Mouse (Mus musculus): ENCODE results near the gene St6galnac5. TPM values are rescaled to one million over a fixed set of nuclear protein-coding genes. Genes with fewer than 3 reads are reported as not detected.

Gene St6galnac5
- polyA plus RNA-seq, 1 experiment from 2014 or later: 0.27 TPM

GRCm38 (mm10) chr3:152867654-152868525, 114.2 kb downstream of the St6galnac5 start:
- Histone ChIP-seq H3K27ac (ENCODE audit: low read depth, low read length) (no peak overlapping the region), H3K9ac (ENCODE audit: low read depth, low read length) (no peak overlapping the region), H3K9me3 (ENCODE audit: control insufficient read depth) (no peaks in the 10 kb centered on the region), H3K4me1 (replicated peaks; ENCODE audit: control insufficient read depth, insufficient read depth, low read length) (no peaks in the 10 kb centered on the region), H3K4me3 (ENCODE audit: low read depth, low read length) (no peak overlapping the region), H3K36me3 (ENCODE audit: control insufficient read depth, insufficient read depth) (no peaks in the 10 kb centered on the region), H3K27me3 (replicated peaks; ENCODE audit: control insufficient read depth, insufficient read depth, low read length) (no peaks in the 10 kb centered on the region), H3K4me2 (replicated peaks; ENCODE audit: low read depth) (no peak overlapping the region)
- 74% methylated on average over 12 of the region's 12 CpGs for WGBS
- no peak for TF ChIP-seq CTCF (IDR thresholded peaks at IDR 0.05; ENCODE audit: low read depth)
- ATAC-seq: no peak

GRCm38 (mm10) chr3:152866035-152866965, 115.7 kb downstream of the St6galnac5 start:
- WGBS: 83% methylated on average over 22 of the region's 22 CpGs
- no peak overlapping the region for H3K4me3 ChIP-seq (ENCODE audit: low read depth, low read length)
- no peak for TF ChIP-seq CTCF (IDR thresholded peaks at IDR 0.05; ENCODE audit: low read depth)
- H3K4me2 ChIP-seq (replicated peaks; ENCODE audit: low read depth): no peak overlapping the region
- H3K36me3 ChIP-seq (ENCODE audit: control insufficient read depth, insufficient read depth): no peaks in the 10 kb centered on the region
- no peak overlapping the region for H3K9ac ChIP-seq (ENCODE audit: low read depth, low read length)
- no peaks in the 10 kb centered on the region for H3K9me3 ChIP-seq (ENCODE audit: control insufficient read depth)
- H3K27ac ChIP-seq (ENCODE audit: low read depth, low read length): no peak overlapping the region
- H3K4me1 ChIP-seq (replicated peaks; ENCODE audit: control insufficient read depth, insufficient read depth, low read length): no peaks in the 10 kb centered on the region
- no peak for ATAC-seq
- no peaks in the 10 kb centered on the region for H3K27me3 ChIP-seq (replicated peaks; ENCODE audit: control insufficient read depth, insufficient read depth, low read length)

- no peaks in the 10 kb centered on the region for H3K27me3 ChIP-seq (replicated peaks; ENCODE audit: control insufficient read depth, insufficient read depth, low read length)
- no peak overlapping the region for H3K9ac ChIP-seq (ENCODE audit: low read depth, low read length)
- H3K4me2 ChIP-seq (replicated peaks; ENCODE audit: low read depth): no peak overlapping the region
- no peaks in the 10 kb centered on the region for H3K9me3 ChIP-seq (ENCODE audit: control insufficient read depth)
- no peak for ATAC-seq
- H3K36me3 ChIP-seq (ENCODE audit: control insufficient read depth, insufficient read depth): no peaks in the 10 kb centered on the region
- no peak overlapping the region for H3K27ac ChIP-seq (ENCODE audit: low read depth, low read length)
- no peak for TF ChIP-seq CTCF (IDR thresholded peaks at IDR 0.05; ENCODE audit: low read depth)
- H3K4me3 ChIP-seq (ENCODE audit: low read depth, low read length): no peak overlapping the region
- WGBS: 45% methylated on average over 1 of the region's 1 CpGs
- no peaks in the 10 kb centered on the region for H3K4me1 ChIP-seq (replicated peaks; ENCODE audit: control insufficient read depth, insufficient read depth, low read length)
These were observed 120.1 kb downstream of the St6galnac5 start for GRCm38 (mm10) chr3:152861978-152862377.

- no peak for TF ChIP-seq CTCF (IDR thresholded peaks at IDR 0.05; ENCODE audit: low read depth)
- H3K9ac ChIP-seq (ENCODE audit: low read depth, low read length): no peak overlapping the region
- H3K27me3 ChIP-seq (replicated peaks; ENCODE audit: control insufficient read depth, insufficient read depth, low read length): no peaks in the 10 kb centered on the region
- no peak overlapping the region for H3K4me3 ChIP-seq (ENCODE audit: low read depth, low read length)
- no peak overlapping the region for H3K27ac ChIP-seq (ENCODE audit: low read depth, low read length)
- H3K36me3 ChIP-seq (ENCODE audit: control insufficient read depth, insufficient read depth): no peaks in the 10 kb centered on the region
- H3K4me2 ChIP-seq (replicated peaks; ENCODE audit: low read depth): no peak overlapping the region
- no peaks in the 10 kb centered on the region for H3K9me3 ChIP-seq (ENCODE audit: control insufficient read depth)
- ATAC-seq: no peak
- no peaks in the 10 kb centered on the region for H3K4me1 ChIP-seq (replicated peaks; ENCODE audit: control insufficient read depth, insufficient read depth, low read length)
- 63% methylated on average over 4 of the region's 4 CpGs for WGBS
These were observed 120.6 kb downstream of the St6galnac5 start for GRCm38 (mm10) chr3:152861450-152861849.

- H3K27ac ChIP-seq (ENCODE audit: low read depth, low read length): no peak overlapping the region
- H3K4me2 ChIP-seq (replicated peaks; ENCODE audit: low read depth): no peak overlapping the region
- H3K4me1 ChIP-seq (replicated peaks; ENCODE audit: control insufficient read depth, insufficient read depth, low read length): no peaks in the 10 kb centered on the region
- no peaks in the 10 kb centered on the region for H3K27me3 ChIP-seq (replicated peaks; ENCODE audit: control insufficient read depth, insufficient read depth, low read length)
- no peak overlapping the region for H3K9ac ChIP-seq (ENCODE audit: low read depth, low read length)
- WGBS: 68% methylated on average over 10 of the region's 10 CpGs
- ATAC-seq: no peak
- no peaks in the 10 kb centered on the region for H3K9me3 ChIP-seq (ENCODE audit: control insufficient read depth)
- H3K4me3 ChIP-seq (ENCODE audit: low read depth, low read length): no peak overlapping the region
- H3K36me3 ChIP-seq (ENCODE audit: control insufficient read depth, insufficient read depth): no peaks in the 10 kb centered on the region
- TF ChIP-seq CTCF (IDR thresholded peaks at IDR 0.05; ENCODE audit: low read depth): no peak
These were observed 126.0 kb downstream of the St6galnac5 start for GRCm38 (mm10) chr3:152856095-152856494.

GRCm38 (mm10) chr3:152855006-152855614, 126.9 kb downstream of the St6galnac5 start:
- Histone ChIP-seq H3K9ac (ENCODE audit: low read depth, low read length) (no peak overlapping the region), H3K27ac (ENCODE audit: low read depth, low read length) (no peak overlapping the region), H3K4me2 (replicated peaks; ENCODE audit: low read depth) (no peak overlapping the region), H3K27me3 (replicated peaks; ENCODE audit: control insufficient read depth, insufficient read depth, low read length) (no peaks in the 10 kb centered on the region), H3K9me3 (ENCODE audit: control insufficient read depth) (no peaks in the 10 kb centered on the region), H3K36me3 (ENCODE audit: control insufficient read depth, insufficient read depth) (no peaks in the 10 kb centered on the region), H3K4me3 (ENCODE audit: low read depth, low read length) (no peak overlapping the region), H3K4me1 (replicated peaks; ENCODE audit: control insufficient read depth, insufficient read depth, low read length) (no peaks in the 10 kb centered on the region)
- 61% methylated on average over 12 of the region's 12 CpGs for WGBS
- ATAC-seq: no peak
- no peak for TF ChIP-seq CTCF (IDR thresholded peaks at IDR 0.05; ENCODE audit: low read depth)

Measured in intestine, postnatal 0 days (tissue).